Mouse (Mus musculus): ENCODE data around the gene Cdk4. TPM values are rescaled to one million over a fixed set of nuclear protein-coding genes. Genes with fewer than 3 reads are reported as not detected.

Gene Cdk4
- polyA plus RNA-seq, 1 experiment = 276 TPM

DNA sequence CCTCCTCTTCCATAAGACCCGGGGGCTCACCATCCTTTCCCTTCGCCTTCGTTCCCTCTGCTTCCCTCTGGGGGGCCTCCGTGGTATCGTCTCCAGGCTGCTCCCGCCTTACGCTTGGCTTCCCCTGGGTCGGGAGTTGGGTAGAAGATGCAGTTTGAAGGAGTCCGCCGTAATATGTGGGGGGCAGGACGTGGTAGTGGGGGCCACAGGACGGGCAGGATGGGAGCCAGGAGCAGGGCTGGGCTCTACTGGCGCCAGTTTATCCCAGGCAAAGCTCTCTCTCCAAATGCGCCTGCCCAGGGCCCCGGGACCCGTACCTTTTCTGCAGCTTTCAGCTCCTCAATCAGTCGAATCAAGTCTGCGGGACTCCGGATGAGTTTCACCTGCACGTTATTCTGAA, 35.2 kb downstream of the Cdk4 start:
- Histone ChIP-seq H3K79me2 (ENCODE audit: control insufficient read depth, insufficient read depth) (no peaks in the 10 kb centered on the region), H3K36me3 (ENCODE audit: control insufficient read depth, insufficient read depth) (no peaks in the 10 kb centered on the region), H3K4me2 (ENCODE audit: low read depth) (no peak overlapping the region), H3K4me3 (no peak overlapping the region), H3ac (ENCODE audit: control insufficient read depth, insufficient read length) (no peak overlapping the region), H3K27me3 (ENCODE audit: control insufficient read depth, insufficient read depth, insufficient read length) (no peaks in the 10 kb centered on the region)
- TF ChIP-seq POLR2AphosphoS2 (IDR thresholded peaks at IDR 0.05; ENCODE audit: insufficient read length, low read depth) = no peak
- TF ChIP-seq MYOD1 (IDR thresholded peaks at IDR 0.05; ENCODE audit: control insufficient read depth in 1 of 3, insufficient read length in 2 of 3, low read depth in 2 of 3) = no peak
- TF ChIP-seq TCF3 (IDR thresholded peaks at IDR 0.05; ENCODE audit: insufficient read length, low read depth) = no peak
- no peak for TF ChIP-seq E2F4 (IDR thresholded peaks at IDR 0.05; ENCODE audit: insufficient read depth)
- no peak for TF ChIP-seq MAX (IDR thresholded peaks at IDR 0.05; ENCODE audit: low read depth)
- TF ChIP-seq TCF12 (IDR thresholded peaks at IDR 0.05; ENCODE audit: insufficient read depth, poor library complexity, severe bottlenecking) = no peak
- TF ChIP-seq USF1 (IDR thresholded peaks at IDR 0.05; ENCODE audit: low read depth) = no peak
- no peak for TF ChIP-seq CEBPB (IDR thresholded peaks at IDR 0.05; ENCODE audit: insufficient read depth, poor library complexity, severe bottlenecking)

- Histone ChIP-seq H3K4me2 (ENCODE audit: low read depth) (no peak overlapping the region), H3K79me2 (ENCODE audit: control insufficient read depth, insufficient read depth) (no peaks in the 10 kb centered on the region), H3K27me3 (ENCODE audit: control insufficient read depth, insufficient read depth, insufficient read length) (no peaks in the 10 kb centered on the region), H3K36me3 (ENCODE audit: control insufficient read depth, insufficient read depth) (no peaks in the 10 kb centered on the region), H3K4me3 (no peak overlapping the region), H3ac (ENCODE audit: control insufficient read depth, insufficient read length) (no peak overlapping the region)
- TF ChIP-seq POLR2A (IDR thresholded peaks at IDR 0.05; ENCODE audit: insufficient read length, low read depth) (no peak), TCF3 (IDR thresholded peaks at IDR 0.05; ENCODE audit: insufficient read length, low read depth) (no peak), REST (IDR thresholded peaks at IDR 0.05; ENCODE audit: insufficient read depth, insufficient read length) (no peak), TCF12 (IDR thresholded peaks at IDR 0.05; ENCODE audit: insufficient read depth, poor library complexity, severe bottlenecking) (no peak), MYOG (IDR thresholded peaks at IDR 0.05; ENCODE audit: control insufficient read depth in 1 of 3, insufficient read depth in 1 of 3, insufficient read length in 2 of 3, low read depth in 2 of 3) (no peak), USF1 (IDR thresholded peaks at IDR 0.05; ENCODE audit: low read depth) (no peak), E2F4 (IDR thresholded peaks at IDR 0.05; ENCODE audit: insufficient read depth) (no peak), SRF (IDR thresholded peaks at IDR 0.05; ENCODE audit: control insufficient read depth, insufficient read length, low read depth) (no peak), MYOD1 (IDR thresholded peaks at IDR 0.05; ENCODE audit: control insufficient read depth in 1 of 3, insufficient read length in 2 of 3, low read depth in 2 of 3) (no peak), POLR2AphosphoS2 (IDR thresholded peaks at IDR 0.05; ENCODE audit: insufficient read length, low read depth) (no peak), CEBPB (IDR thresholded peaks at IDR 0.05; ENCODE audit: insufficient read depth, poor library complexity, severe bottlenecking) (no peak), MAX (IDR thresholded peaks at IDR 0.05; ENCODE audit: low read depth) (no peak)
Measured at GRCm38 (mm10) chr10:127099191-127099590, 35.9 kb downstream of the Cdk4 start.

GRCm38 (mm10) chr10:127099868-127100267, 36.5 kb downstream of the Cdk4 start:
- TF ChIP-seq REST (IDR thresholded peaks at IDR 0.05; ENCODE audit: insufficient read depth, insufficient read length) (no peak), E2F4 (IDR thresholded peaks at IDR 0.05; ENCODE audit: insufficient read depth) (no peak), MYOG (IDR thresholded peaks at IDR 0.05; ENCODE audit: control insufficient read depth in 1 of 3, insufficient read depth in 1 of 3, insufficient read length in 2 of 3, low read depth in 2 of 3) (no peak), TCF3 (IDR thresholded peaks at IDR 0.05; ENCODE audit: insufficient read length, low read depth) (no peak), CEBPB (IDR thresholded peaks at IDR 0.05; ENCODE audit: insufficient read depth, poor library complexity, severe bottlenecking) (no peak), POLR2A (IDR thresholded peaks at IDR 0.05; ENCODE audit: insufficient read length, low read depth) (no peak), POLR2AphosphoS2 (IDR thresholded peaks at IDR 0.05; ENCODE audit: insufficient read length, low read depth) (no peak), SRF (IDR thresholded peaks at IDR 0.05; ENCODE audit: control insufficient read depth, insufficient read length, low read depth) (no peak), MAX (IDR thresholded peaks at IDR 0.05; ENCODE audit: low read depth) (no peak)
- Histone ChIP-seq H3ac (ENCODE audit: control insufficient read depth, insufficient read length) (no peak overlapping the region), H3K27me3 (ENCODE audit: control insufficient read depth, insufficient read depth, insufficient read length) (no peaks in the 10 kb centered on the region), H3K4me3 (no peak overlapping the region), H3K36me3 (ENCODE audit: control insufficient read depth, insufficient read depth) (no peaks in the 10 kb centered on the region), H3K4me2 (ENCODE audit: low read depth) (no peak overlapping the region), H3K79me2 (ENCODE audit: control insufficient read depth, insufficient read depth) (no peaks in the 10 kb centered on the region)

- no peaks in the 10 kb centered on the region for H3K36me3 ChIP-seq (ENCODE audit: control insufficient read depth, insufficient read depth)
- TF ChIP-seq TCF3 (IDR thresholded peaks at IDR 0.05; ENCODE audit: insufficient read length, low read depth) = no peak
- no peak for TF ChIP-seq MYOD1 (IDR thresholded peaks at IDR 0.05; ENCODE audit: control insufficient read depth in 1 of 3, insufficient read length in 2 of 3, low read depth in 2 of 3)
- TF ChIP-seq REST (IDR thresholded peaks at IDR 0.05; ENCODE audit: insufficient read depth, insufficient read length) = no peak
- TF ChIP-seq MAX (IDR thresholded peaks at IDR 0.05; ENCODE audit: low read depth) = no peak
- no peak for TF ChIP-seq TCF12 (IDR thresholded peaks at IDR 0.05; ENCODE audit: insufficient read depth, poor library complexity, severe bottlenecking)
- H3ac ChIP-seq (ENCODE audit: control insufficient read depth, insufficient read length) = no peak overlapping the region
Measured at GRCm38 (mm10) chr10:127100414-127100813, 37.1 kb downstream of the Cdk4 start.

DNA sequence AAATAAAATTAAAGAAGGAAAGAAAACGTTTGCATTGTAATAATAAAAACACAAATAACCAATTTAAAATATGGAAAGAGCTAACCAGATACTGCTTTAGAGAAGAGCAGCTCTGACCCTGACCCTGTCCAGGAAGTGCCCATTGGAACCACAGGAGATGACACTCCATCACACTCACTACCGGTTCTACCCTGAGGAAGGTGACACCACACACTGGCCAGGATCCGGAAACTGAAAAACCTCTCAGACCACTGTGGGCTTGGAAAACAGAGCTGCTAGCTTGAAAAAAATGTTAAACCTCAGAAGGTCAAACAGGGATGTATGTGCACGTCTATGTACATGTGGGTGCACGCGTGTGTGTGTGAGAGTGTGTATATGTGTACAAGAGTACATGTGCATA, 37.8 kb downstream of the Cdk4 start:
- Histone ChIP-seq H3K36me3 (ENCODE audit: control insufficient read depth, insufficient read depth) (no peaks in the 10 kb centered on the region), H3K27me3 (ENCODE audit: control insufficient read depth, insufficient read depth, insufficient read length) (no peaks in the 10 kb centered on the region), H3K4me3 (no peak overlapping the region), H3ac (ENCODE audit: control insufficient read depth, insufficient read length) (no peak overlapping the region), H3K4me2 (ENCODE audit: low read depth) (no peak overlapping the region), H3K79me2 (ENCODE audit: control insufficient read depth, insufficient read depth) (no peaks in the 10 kb centered on the region)
- TF ChIP-seq REST (IDR thresholded peaks at IDR 0.05; ENCODE audit: insufficient read depth, insufficient read length) (no peak), MAX (IDR thresholded peaks at IDR 0.05; ENCODE audit: low read depth) (no peak), TCF3 (IDR thresholded peaks at IDR 0.05; ENCODE audit: insufficient read length, low read depth) (no peak), SRF (IDR thresholded peaks at IDR 0.05; ENCODE audit: control insufficient read depth, insufficient read length, low read depth) (no peak), POLR2AphosphoS2 (IDR thresholded peaks at IDR 0.05; ENCODE audit: insufficient read length, low read depth) (no peak), USF1 (IDR thresholded peaks at IDR 0.05; ENCODE audit: low read depth) (no peak), POLR2A (IDR thresholded peaks at IDR 0.05; ENCODE audit: insufficient read length, low read depth) (no peak), MYOG (IDR thresholded peaks at IDR 0.05; ENCODE audit: control insufficient read depth in 1 of 3, insufficient read depth in 1 of 3, insufficient read length in 2 of 3, low read depth in 2 of 3) (no peak), E2F4 (IDR thresholded peaks at IDR 0.05; ENCODE audit: insufficient read depth) (no peak), CEBPB (IDR thresholded peaks at IDR 0.05; ENCODE audit: insufficient read depth, poor library complexity, severe bottlenecking) (no peak), MYOD1 (IDR thresholded peaks at IDR 0.05; ENCODE audit: control insufficient read depth in 1 of 3, insufficient read length in 2 of 3, low read depth in 2 of 3) (no peak), TCF12 (IDR thresholded peaks at IDR 0.05; ENCODE audit: insufficient read depth, poor library complexity, severe bottlenecking) (no peak)

More at GRCm38 (mm10) chr10:127100414-127100813, 37.1 kb downstream of the Cdk4 start:
- Histone ChIP-seq H3K4me2 (ENCODE audit: low read depth) (no peak overlapping the region), H3K4me3 (no peak overlapping the region), H3K79me2 (ENCODE audit: control insufficient read depth, insufficient read depth) (no peaks in the 10 kb centered on the region), H3K27me3 (ENCODE audit: control insufficient read depth, insufficient read depth, insufficient read length) (no peaks in the 10 kb centered on the region)

Data from myocyte (in vitro differentiated cells).